Mouse (Mus musculus): ENCODE measurements at regions not wholly inside any gene's neighbourhood (a gene's known extent, or its start where the extent isn't known, plus 50 kb on each side); places are given as distances from the start of the nearest gene placed in this dataset.

DNA sequence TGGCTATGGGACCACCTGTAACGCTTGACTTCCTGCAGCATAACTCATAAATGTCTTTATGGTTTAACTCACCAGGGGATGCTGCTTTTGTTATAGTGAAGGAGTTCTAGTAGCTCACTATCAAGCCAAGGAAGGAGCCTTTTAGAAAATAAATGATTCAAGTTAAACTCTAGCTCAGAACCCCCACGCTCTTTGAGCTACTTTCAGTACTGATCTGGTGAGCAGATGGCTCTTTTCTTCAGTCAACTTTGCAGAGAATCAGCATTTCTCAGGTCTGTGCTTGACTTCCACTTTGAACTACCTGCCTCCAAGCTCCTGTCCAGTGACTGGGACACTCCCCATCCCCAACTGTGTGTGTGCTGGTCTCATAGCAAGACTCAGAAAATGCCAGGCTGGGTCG, 694.3 kb upstream of the Tmpo start:
- TF ChIP-seq RCOR1 (IDR thresholded peaks at IDR 0.05; ENCODE audit: low read depth, low read length): no peak
- TF ChIP-seq GABPA (IDR thresholded peaks at IDR 0.05; ENCODE audit: low read depth, low read length): no peak
- no peak for TF ChIP-seq CTCF (IDR thresholded peaks at IDR 0.05 in 2 of 3, conservative IDR thresholded peaks at IDR 0.05 in 1 of 3; ENCODE audit: control insufficient read depth in 1 of 3, insufficient read depth in 1 of 3, low read depth in 2 of 3, low read length in 3 of 3, poor library complexity in 1 of 3, severe bottlenecking in 1 of 3)
- no peak for TF ChIP-seq POLR2A (IDR thresholded peaks at IDR 0.05; ENCODE audit: control insufficient read depth in 1 of 2, insufficient read depth in 1 of 2, low read depth in 1 of 2, low read length in 2 of 2, poor library complexity in 1 of 2)
- TF ChIP-seq POLR2AphosphoS2 (IDR thresholded peaks at IDR 0.05; ENCODE audit: low read length): no peak
- no peak for TF ChIP-seq TBP (IDR thresholded peaks at IDR 0.05; ENCODE audit: low read depth, low read length)
- no peak for TF ChIP-seq MEF2A (IDR thresholded peaks at IDR 0.05; ENCODE audit: extremely low read depth, insufficient replicate concordance, low read depth, low read length, poor library complexity, severe bottlenecking)
- no peak for TF ChIP-seq USF1 (IDR thresholded peaks at IDR 0.05; ENCODE audit: low read depth, low read length)
- TF ChIP-seq UBTF (IDR thresholded peaks at IDR 0.05; ENCODE audit: borderline replicate concordance, insufficient read depth, low read depth, low read length): no peak
- TF ChIP-seq GATA1 (IDR thresholded peaks at IDR 0.05; ENCODE audit: low read depth, low read length): no peak
- no peak for TF ChIP-seq BHLHE40 (IDR thresholded peaks at IDR 0.05; ENCODE audit: borderline replicate concordance, low read depth, low read length)

Data from MEL (cell line).